Mouse (Mus musculus) midbrain, embryonic 10.5 days (tissue): ENCODE results near the gene Sema3b. TPM values are rescaled to one million over a fixed set of nuclear protein-coding genes. Genes with fewer than 3 reads are reported as not detected.

Experiments used
- DNase-seq: peaks from one replicate; pipeline ENCODE4 v3.0.0-alpha.2; 2017; ENCODE audit warnings: low spot score
- H3K27ac ChIP-seq: fragments of 300-500 bp; sonication (generic); replicated peaks from 2 replicates; pipeline ENCODE4 v1.5.1; 2016; ENCODE audit warnings: mild to moderate bottlenecking
- H3K27me3 ChIP-seq: fragments of 300-500 bp; sonication (generic); 2 replicates; pipeline ENCODE4 v1.6.1; 2016; ENCODE audit warnings: low read depth, mild to moderate bottlenecking; ENCODE audit not compliant: poor library complexity, severe bottlenecking
- H3K36me3 ChIP-seq: fragments of 300-500 bp; sonication (generic); 2 replicates; pipeline ENCODE4 v1.6.1; 2016; ENCODE audit warnings: mild to moderate bottlenecking, moderate library complexity
- H3K4me1 ChIP-seq: fragments of 300-500 bp; sonication (generic); 2 replicates; pipeline ENCODE4 v1.6.1; 2016
- H3K4me3 ChIP-seq: fragments of 300-500 bp; sonication (generic); 2 replicates; pipeline ENCODE4 v1.5.1; 2016; ENCODE audit warnings: mild to moderate bottlenecking, moderate library complexity
- H3K9me3 ChIP-seq: fragments of 300-500 bp; sonication (generic); replicated peaks from 2 replicates; pipeline ENCODE4 v1.6.1; 2016; ENCODE audit warnings: mild to moderate bottlenecking
- WGBS: fragments of 180-500 bp; shearing (Covaris S2); methylation state at CpG from one replicate; pipeline ENCODE4 v1.1.7; 2016; 5-methylcytosine and 5-hydroxymethylcytosine counted together
- polyA plus RNA-seq: library from polyadenylated mRNA; unstranded; fragments of >200 nt; fragmentation: Nextera tagmentation; extraction: Ambion mirVana; gene quantifications from 2 replicates; pipeline ENCODE4 v1.2.1, GENCODE M21; 2016

The Sema3b gene
- polyA plus RNA-seq, result 1.8 and 3.2 TPM in 2 replicates

- Histone ChIP-seq H3K27ac (peak within 1 kb of the TSS; percentile 83), H3K4me1 (peaks cover 96% of the 10 kb centered on the region), H3K36me3 (peaks cover 4% of the 10 kb centered on the region), H3K9me3 (no peaks in the 10 kb centered on the region), H3K27me3 (peaks cover 19% of the 10 kb centered on the region), H3K4me3 (peak within 1 kb of the TSS; percentile 20; the same call in 1 of the 2 replicates)
- DNase-seq, result no peak
- 41% methylated on average over 12 of the region's 12 CpGs for WGBS
Measured at GRCm38 (mm10) chr9:107608741-107609432, at the start of gene Sema3b. Gene Sema3b (minus strand): TSS chr9:107609229.

DNA sequence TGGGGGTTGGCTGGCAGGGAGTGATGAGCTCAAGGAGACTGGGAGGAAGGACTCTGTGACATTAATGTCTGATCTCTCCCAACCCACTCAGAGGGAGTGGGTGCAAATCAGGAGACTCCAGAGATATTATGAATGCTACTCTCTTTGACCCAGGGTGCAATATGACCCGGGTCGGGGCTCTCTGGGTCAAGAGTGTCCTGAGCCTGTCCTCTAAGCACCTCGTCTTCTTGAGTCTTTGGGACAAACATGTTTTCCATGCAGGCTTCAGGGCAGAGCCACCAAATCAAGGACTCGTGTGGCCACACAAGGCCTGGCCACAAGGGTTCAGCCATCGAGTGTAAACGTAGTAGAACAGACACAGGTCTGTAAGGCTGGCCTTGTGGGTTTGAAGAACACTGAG lies 49.1 kb upstream of the Sema3b start:
- peaks cover 24% of the 10 kb centered on the region for H3K4me1 ChIP-seq
- no peak overlapping the region for H3K27ac ChIP-seq
- no peaks in the 10 kb centered on the region for H3K9me3 ChIP-seq
- H3K27me3 ChIP-seq, result 0 out of 2 replicates have a peak, but pooled peaks cover 10% of the 10 kb centered on the region
- DNase-seq, result no peak
- peaks cover 12% of the 10 kb centered on the region; the same call in 1 of the 2 replicates for H3K36me3 ChIP-seq
- no peak overlapping the region for H3K4me3 ChIP-seq
- WGBS, result 89% methylated on average over 6 of the region's 6 CpGs

GRCm38 (mm10) chr9:107657144-107657543 lies 48.1 kb upstream of the Sema3b start:
- DNase-seq, result no peak
- no peak overlapping the region for H3K27ac ChIP-seq
- H3K4me1 ChIP-seq, result peaks cover 15% of the 10 kb centered on the region

GRCm38 (mm10) chr9:107654585-107654984 lies 45.6 kb upstream of the Sema3b start:
- H3K36me3 ChIP-seq, result peaks cover 12% of the 10 kb centered on the region; the same call in 1 of the 2 replicates
- H3K4me1 ChIP-seq, result peaks cover 30% of the 10 kb centered on the region
- H3K4me3 ChIP-seq, result no peak overlapping the region
- WGBS, result 77% methylated on average over 4 of the region's 4 CpGs
- H3K27me3 ChIP-seq, result 0 out of 2 replicates have a peak, but pooled peaks cover 3% of the 10 kb centered on the region
- DNase-seq, result no peak
- no peaks in the 10 kb centered on the region for H3K9me3 ChIP-seq
- H3K27ac ChIP-seq, result no peak overlapping the region

More at GRCm38 (mm10) chr9:107657144-107657543, 48.1 kb upstream of the Sema3b start:
- Histone ChIP-seq H3K4me3 (no peak overlapping the region), H3K27me3 (0 out of 2 replicates have a peak, but pooled peaks cover 10% of the 10 kb centered on the region), H3K36me3 (peaks cover 12% of the 10 kb centered on the region; the same call in 1 of the 2 replicates), H3K9me3 (no peaks in the 10 kb centered on the region)
- 87% methylated on average over 5 of the region's 5 CpGs for WGBS

DNA sequence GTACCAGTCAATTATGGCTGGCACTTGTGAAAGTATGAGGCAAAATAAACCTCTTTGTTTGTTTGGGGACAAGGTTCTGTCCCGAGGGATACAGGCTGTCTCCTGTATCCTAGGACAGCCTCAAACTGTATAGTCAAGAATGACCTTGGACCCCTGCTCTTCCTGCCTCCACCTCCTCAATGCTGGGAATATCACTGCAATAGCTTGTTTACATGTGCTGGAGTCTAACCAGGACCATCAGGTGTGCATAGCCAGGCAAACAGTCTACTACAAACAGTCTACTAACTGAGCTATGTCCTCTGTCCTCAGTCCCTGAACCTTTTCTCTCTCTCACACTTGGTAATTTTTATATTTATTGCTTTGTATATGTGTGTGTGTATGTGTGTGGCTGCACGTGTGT lies 44.4 kb upstream of the Sema3b start:
- WGBS, result 97% methylated on average over 2 of the region's 2 CpGs
- DNase-seq, result no peak
- H3K4me1 ChIP-seq, result peaks cover 29% of the 10 kb centered on the region
- no peak overlapping the region for H3K4me3 ChIP-seq
- no peaks in the 10 kb centered on the region for H3K9me3 ChIP-seq
- no peak overlapping the region for H3K27ac ChIP-seq
- peaks cover 9% of the 10 kb centered on the region; the same call in 1 of the 2 replicates for H3K36me3 ChIP-seq
- H3K27me3 ChIP-seq, result no peaks in the 10 kb centered on the region

DNA sequence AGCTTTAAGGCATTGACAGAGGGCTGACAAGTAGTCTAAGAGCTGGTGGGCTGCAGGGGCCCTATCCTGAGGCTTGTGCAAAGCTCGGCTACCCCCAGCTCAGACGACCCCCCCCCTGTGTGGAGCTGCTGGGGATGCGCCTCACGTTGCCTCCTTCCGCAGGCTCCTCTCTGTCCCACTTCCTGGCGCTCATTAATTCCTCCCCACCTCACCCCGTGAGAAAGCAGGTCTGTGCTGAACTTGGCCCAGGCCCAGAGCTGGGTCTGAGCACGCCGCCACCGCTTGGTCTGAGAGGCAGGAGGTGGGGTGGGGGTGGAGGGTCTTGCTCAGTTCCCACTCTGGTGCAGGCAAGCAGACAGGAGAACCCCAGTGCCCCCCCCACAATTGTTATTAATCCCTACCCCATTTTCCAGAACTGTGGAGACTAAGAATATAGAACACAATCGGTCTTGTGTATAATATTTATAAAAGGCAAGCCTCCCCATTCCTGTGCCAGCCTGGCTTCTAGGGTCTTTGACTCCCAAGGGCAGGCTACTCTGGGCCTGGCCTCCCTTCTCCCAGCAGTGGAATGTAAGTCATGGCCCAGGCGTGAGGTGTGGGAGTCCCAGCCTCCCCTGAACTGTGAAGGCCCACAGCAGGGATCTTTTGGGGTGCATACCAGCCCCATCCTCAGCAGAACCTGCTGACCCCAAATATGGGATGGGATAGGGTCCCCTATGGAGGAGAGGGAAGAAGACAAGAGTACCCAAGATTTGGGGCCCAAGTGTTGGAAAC lies 41.9 kb upstream of the Sema3b start:
- H3K4me3 ChIP-seq, result no peak overlapping the region
- 56% methylated on average over 12 of the region's 12 CpGs for WGBS
- no peak for DNase-seq
- no peaks in the 10 kb centered on the region for H3K9me3 ChIP-seq
- H3K4me1 ChIP-seq, result peaks cover 22% of the 10 kb centered on the region
- peak overlapping the region; percentile 10 for H3K27ac ChIP-seq
- H3K36me3 ChIP-seq, result 0 out of 2 replicates have a peak, but pooled peaks cover under 1% of the 10 kb centered on the region
- H3K27me3 ChIP-seq, result no peaks in the 10 kb centered on the region

DNA sequence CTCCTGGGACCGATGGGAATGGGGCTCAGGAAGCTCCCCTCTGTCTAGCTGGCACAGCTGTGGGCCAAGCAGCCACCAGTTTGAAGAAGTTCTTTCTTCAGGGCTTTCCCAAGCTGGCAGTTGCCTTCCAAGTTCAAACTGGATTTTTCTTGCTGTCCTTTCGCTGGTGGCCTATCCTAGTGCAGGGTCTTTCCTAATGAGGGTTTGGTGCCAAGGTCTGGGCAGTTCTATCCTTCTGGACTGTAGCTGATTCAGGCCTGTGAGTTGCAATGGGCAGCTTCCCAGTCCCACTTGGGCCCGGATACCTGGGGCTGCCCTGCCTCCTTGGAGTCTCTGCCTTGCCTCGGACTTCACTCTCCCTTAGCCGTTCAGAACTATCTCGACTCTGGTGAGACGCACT lies 41.2 kb upstream of the Sema3b start:
- H3K27me3 ChIP-seq, result 0 out of 2 replicates have a peak, but pooled peaks cover 1% of the 10 kb centered on the region
- H3K4me1 ChIP-seq, result peaks cover 25% of the 10 kb centered on the region
- H3K27ac ChIP-seq, result peak overlapping the region; percentile 10; the same call in 1 of the 2 replicates
- 83% methylated on average over 7 of the region's 7 CpGs for WGBS
- DNase-seq, result no peak
- no peaks in the 10 kb centered on the region for H3K36me3 ChIP-seq
- H3K4me3 ChIP-seq, result no peak overlapping the region
- H3K9me3 ChIP-seq, result no peaks in the 10 kb centered on the region

- Histone ChIP-seq H3K4me3 (no peak overlapping the region), H3K27ac (no peak overlapping the region), H3K9me3 (no peaks in the 10 kb centered on the region), H3K36me3 (no peaks in the 10 kb centered on the region), H3K4me1 (peaks cover 40% of the 10 kb centered on the region), H3K27me3 (0 out of 2 replicates have a peak, but pooled peaks cover 5% of the 10 kb centered on the region)
- no peak for DNase-seq
- 84% methylated on average over 3 of the region's 3 CpGs for WGBS
Measured at GRCm38 (mm10) chr9:107648767-107649166, 39.7 kb upstream of the Sema3b start.

DNA sequence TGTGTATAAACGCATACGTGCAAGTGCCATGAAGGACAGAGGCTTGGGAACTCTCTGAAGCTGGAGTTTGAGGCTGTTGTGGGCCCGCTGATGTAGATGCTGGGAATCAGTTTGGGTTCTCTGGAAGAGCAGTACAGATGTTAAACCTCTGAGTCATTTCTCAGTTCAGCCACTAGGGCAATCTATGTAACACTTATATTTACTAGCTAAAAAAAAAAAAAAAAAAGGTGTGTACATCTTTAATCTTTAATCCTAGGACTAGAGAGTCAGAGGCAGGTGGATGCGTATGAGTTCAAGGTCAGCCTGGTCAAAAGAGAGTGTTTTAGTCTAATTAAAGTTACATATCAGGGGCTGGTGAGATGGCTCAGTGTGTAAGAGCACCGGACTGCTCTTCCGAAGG lies 37.9 kb upstream of the Sema3b start:
- Histone ChIP-seq H3K27ac (no peak overlapping the region), H3K4me1 (peaks cover 42% of the 10 kb centered on the region), H3K9me3 (no peaks in the 10 kb centered on the region), H3K4me3 (no peak overlapping the region), H3K36me3 (no peaks in the 10 kb centered on the region), H3K27me3 (0 out of 2 replicates have a peak, but pooled peaks cover 5% of the 10 kb centered on the region)
- DNase-seq, result no peak
- 83% methylated on average over 6 of the region's 6 CpGs for WGBS

DNA sequence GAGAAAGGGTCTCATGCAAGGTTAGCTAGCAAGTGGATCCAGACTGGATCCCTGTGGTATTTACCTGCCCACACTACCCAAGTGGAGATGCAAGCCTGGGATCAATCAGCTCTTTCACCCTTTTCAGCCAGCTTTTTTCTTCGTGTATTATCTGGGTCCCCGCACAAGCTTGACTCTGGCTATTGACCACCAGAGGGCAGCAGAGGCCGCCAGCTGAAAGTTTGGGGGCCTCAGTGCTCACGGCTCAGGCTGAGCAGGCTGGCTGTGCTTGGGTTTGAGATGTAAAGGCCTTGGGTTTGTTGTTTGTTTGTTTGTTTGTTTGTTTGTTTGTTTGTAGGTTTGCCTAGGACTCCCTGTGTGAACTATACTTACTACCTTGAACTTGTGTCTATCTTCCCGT lies 36.5 kb upstream of the Sema3b start:
- DNase-seq, result peak; percentile 85
- no peaks in the 10 kb centered on the region for H3K9me3 ChIP-seq
- H3K27me3 ChIP-seq, result 0 out of 2 replicates have a peak, but pooled peaks cover 5% of the 10 kb centered on the region
- H3K27ac ChIP-seq, result no peak overlapping the region
- no peaks in the 10 kb centered on the region for H3K36me3 ChIP-seq
- no peak overlapping the region for H3K4me3 ChIP-seq
- WGBS, result 9% methylated on average over 5 of the region's 5 CpGs
- peaks cover 42% of the 10 kb centered on the region for H3K4me1 ChIP-seq

DNA sequence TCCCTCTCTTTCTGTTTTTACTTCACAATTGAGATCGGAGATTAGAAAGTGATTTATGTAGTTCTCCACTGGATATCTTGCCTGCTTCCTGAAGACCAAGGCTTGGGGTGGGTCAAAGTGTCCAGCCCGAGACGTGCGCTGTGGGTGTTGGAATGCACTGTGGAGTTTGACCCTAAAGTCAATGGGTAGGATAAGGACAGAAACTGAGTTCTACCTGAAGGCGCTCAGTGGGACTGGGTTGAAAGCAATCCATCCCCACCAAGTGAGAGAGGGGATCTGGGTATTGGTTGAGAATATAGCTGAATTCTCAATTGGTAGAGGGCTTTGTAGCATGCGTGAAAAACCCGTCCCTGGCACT lies 36.1 kb upstream of the Sema3b start:
- H3K27me3 ChIP-seq, result 0 out of 2 replicates have a peak, but pooled peaks cover 5% of the 10 kb centered on the region
- no peak for DNase-seq
- H3K36me3 ChIP-seq, result no peaks in the 10 kb centered on the region
- peaks cover 43% of the 10 kb centered on the region for H3K4me1 ChIP-seq
- WGBS, result 52% methylated on average over 7 of the region's 7 CpGs
- H3K27ac ChIP-seq, result peak overlapping the region; percentile 90
- H3K4me3 ChIP-seq, result peak overlapping the region; percentile 54; the same call in 1 of the 2 replicates
- H3K9me3 ChIP-seq, result no peaks in the 10 kb centered on the region

DNA sequence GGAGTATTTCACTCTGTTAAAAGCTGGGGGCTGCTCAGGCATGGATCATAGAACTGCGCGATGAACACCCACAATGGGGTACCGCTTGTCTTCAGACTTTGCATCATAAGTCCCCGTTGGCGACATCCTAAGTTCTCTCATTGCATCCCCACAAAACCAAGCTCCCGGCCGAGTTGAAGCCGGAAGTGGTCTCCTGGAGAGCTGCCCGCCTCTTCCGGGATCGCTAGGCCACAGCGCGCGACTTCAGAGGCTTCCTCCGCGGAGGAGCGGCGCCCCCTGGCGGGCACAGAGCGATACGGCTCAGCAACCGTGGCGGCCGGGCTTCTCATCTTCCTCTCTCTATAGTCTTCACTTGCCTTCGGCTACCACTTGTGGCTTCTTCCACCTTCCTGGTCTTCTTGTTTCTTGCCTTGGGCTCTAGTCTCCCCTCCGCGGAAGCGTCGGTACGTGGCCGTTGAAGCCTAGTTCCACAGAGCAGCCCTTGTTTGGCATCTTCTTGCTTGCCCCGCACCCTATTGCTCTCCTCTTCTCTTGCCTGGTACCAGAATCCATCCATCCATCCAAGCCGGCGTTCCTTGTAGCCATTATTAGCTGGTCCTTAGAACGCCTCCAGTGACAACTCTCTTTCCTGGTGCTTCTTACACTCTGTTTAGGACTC lies 35.6 kb upstream of the Sema3b start:
- peaks cover 46% of the 10 kb centered on the region for H3K4me1 ChIP-seq
- 6% methylated on average over 35 of the region's 35 CpGs for WGBS
- peak; percentile 94 for DNase-seq

More for the DNA sequence above, 35.6 kb upstream of the Sema3b start:
- H3K4me3 ChIP-seq, result peak overlapping the region; percentile 54
- H3K27me3 ChIP-seq, result 0 out of 2 replicates have a peak, but pooled peaks cover 5% of the 10 kb centered on the region
- no peaks in the 10 kb centered on the region for H3K9me3 ChIP-seq
- H3K36me3 ChIP-seq, result no peaks in the 10 kb centered on the region
- H3K27ac ChIP-seq, result peak overlapping the region; percentile 90
